ENCODE assay signal across 8 mouse cellular contexts in genomic region chr10:60373937-60374578, GRCm38 (mm10). TPM values are rescaled to one million over a fixed set of nuclear protein-coding genes. Genes with fewer than 3 reads are reported as not detected.
DNase-seq lines count a peak whose midpoint lies in the region; ATAC-seq lines count a peak whose summit lies in the region.

No protein-coding gene starts in this region.

- peak overlapping the region; percentile 33; the same call in 1 of the 2 replicates for H3K27ac ChIP-seq in heart, embryonic 15.5 days
- peak overlapping the region; percentile 0; the same call in 1 of the 2 replicates for H3K27ac ChIP-seq in limb, embryonic 13.5 days
- H3K27ac ChIP-seq in forebrain, embryonic 13.5 days, result no peak overlapping the region

- no peak overlapping the region for H3K4me3 ChIP-seq in heart, embryonic 15.5 days
- H3K4me3 ChIP-seq in limb, embryonic 13.5 days, result no peak overlapping the region
- H3K4me3 ChIP-seq in forebrain, embryonic 13.5 days, result no peak overlapping the region

- no peaks in the 10 kb centered on the region for H3K9me3 ChIP-seq in heart, embryonic 15.5 days (replicated peaks)
- no peaks in the 10 kb centered on the region for H3K9me3 ChIP-seq in limb, embryonic 13.5 days
- no peaks in the 10 kb centered on the region for H3K9me3 ChIP-seq in forebrain, embryonic 13.5 days (replicated peaks)

- H3K36me3 ChIP-seq in heart, embryonic 15.5 days, result no peaks in the 10 kb centered on the region
- H3K36me3 ChIP-seq in limb, embryonic 13.5 days, result no peaks in the 10 kb centered on the region
- no peaks in the 10 kb centered on the region for H3K36me3 ChIP-seq in forebrain, embryonic 13.5 days (ENCODE audit: poor library complexity, severe bottlenecking)

- H3K4me2 ChIP-seq in heart, embryonic 15.5 days, result no peak overlapping the region
- no peak overlapping the region for H3K4me2 ChIP-seq in limb, embryonic 13.5 days (replicated peaks)
- no peak overlapping the region for H3K4me2 ChIP-seq in forebrain, embryonic 13.5 days

- peaks cover 11% of the 10 kb centered on the region for H3K4me1 ChIP-seq in heart, embryonic 15.5 days (replicated peaks)
- peaks cover 23% of the 10 kb centered on the region for H3K4me1 ChIP-seq in limb, embryonic 13.5 days
- H3K4me1 ChIP-seq in forebrain, embryonic 13.5 days, result peaks cover 9% of the 10 kb centered on the region; the same call in 1 of the 2 replicates

- no peaks in the 10 kb centered on the region for H3K27me3 ChIP-seq in heart, embryonic 15.5 days
- no peaks in the 10 kb centered on the region for H3K27me3 ChIP-seq in limb, embryonic 13.5 days
- H3K27me3 ChIP-seq in forebrain, embryonic 13.5 days, result no peaks in the 10 kb centered on the region

- peak; percentile 61 for DNase-seq in 3134 (ENCODE audit: extremely low read depth, insufficient read length, low spot score)
- peak; percentile 42 for DNase-seq in adrenal gland, postnatal 10 days
- DNase-seq in B cell, adult 2 months, result no peak
- DNase-seq in spleen, postnatal 4 days (ENCODE audit: low spot score in 2 of 2), result no peak
- DNase-seq in retina, embryonic 14.5 days (ENCODE audit: low spot score), result no peak

- 54% methylated on average over 8 of the region's 8 CpGs for WGBS in heart, embryonic 15.5 days
- WGBS in limb, embryonic 13.5 days, result 48% methylated on average over 8 of the region's 8 CpGs
- 74% methylated on average over 8 of the region's 8 CpGs for WGBS in forebrain, embryonic 13.5 days

- peak; percentile 44 for ATAC-seq in heart, embryonic 15.5 days (replicated peaks; ENCODE audit: insufficient number of reproducible peaks, insufficient read depth, low FRiP score, low read depth)
- peak; percentile 38; the same call in 1 of the 2 replicates for ATAC-seq in limb, embryonic 13.5 days (ENCODE audit: low FRiP score, low read depth)
- ATAC-seq in forebrain, embryonic 13.5 days, result no peak

- H3K9ac ChIP-seq in heart, embryonic 15.5 days, result no peak overlapping the region
- no peak overlapping the region for H3K9ac ChIP-seq in limb, embryonic 13.5 days
- H3K9ac ChIP-seq in forebrain, embryonic 13.5 days, result no peak overlapping the region

RNA-seq across cellular contexts. Expression of gene Gm17455, which starts 25.5 kb away (rescaled TPM):
- total RNA-seq in adrenal gland, postnatal 10 days (2021), result not detected
- polyA plus RNA-seq in heart, embryonic 15.5 days (2015; fragmentation: Nextera tagmentation; extraction: Ambion mirVana), result 0.20 and 0.32 TPM in 2 replicates
- 0.79 and 1.0 TPM in 2 replicates for polyA plus RNA-seq in limb, embryonic 13.5 days (2015; fragmentation: Nextera tagmentation; extraction: Ambion mirVana)
- 2.0 and 4.2 TPM in 2 replicates for polyA plus RNA-seq in forebrain, embryonic 13.5 days (2015; fragmentation: Nextera tagmentation; extraction: Ambion mirVana)

RNA-seq across cellular contexts. Expression of gene Vsir, which starts 27.4 kb away (rescaled TPM):
- 10 to 100 TPM; 20.1 to 21.0 TPM for total RNA-seq in adrenal gland, postnatal 10 days (2021)
- polyA plus RNA-seq in heart, embryonic 15.5 days (2015; fragmentation: Nextera tagmentation; extraction: Ambion mirVana), result 3.9 and 5.5 TPM in 2 replicates
- polyA plus RNA-seq in limb, embryonic 13.5 days (2015; fragmentation: Nextera tagmentation; extraction: Ambion mirVana), result 1.9 and 2.0 TPM in 2 replicates
- polyA plus RNA-seq in forebrain, embryonic 13.5 days (2015; fragmentation: Nextera tagmentation; extraction: Ambion mirVana), result 1.2 and 1.3 TPM in 2 replicates

Comparison
In these comparisons a context has a peak if more than half of its experiments do, and no peak if none do; other contexts are left out.
1. DNase-seq: peak in 3134 (single experiment) and adrenal gland, postnatal 10 days (single experiment); none in B cell, adult 2 months (0 of 2), spleen, postnatal 4 days (0 of 2) and retina, embryonic 14.5 days (single experiment).